Mouse (Mus musculus) CD8-positive naive resting alpha-beta T cell, adult 2 months (primary cell): ENCODE data around the gene Kif2a.
A peak's percentile ranks its signal among the peaks of the same experiment; 100 is the strongest.
"Not testable (repeated sequence)": the region's sequence is repeated elsewhere in the genome, so short reads cannot be mapped to it uniquely, and the experiment has no call there.

Experiments used
- DNase-seq, 2 experiments: peaks; one replicate each; pipeline ENCODE4 v3.0.0; 2022; ENCODE audit warnings: low read depth in 2 of 2, low spot score in 2 of 2

The Kif2a gene

GRCm38 (mm10) chr13:107022266-107023171, 593 bp upstream of the Kif2a start:
- peak; percentile 50 to 58 for DNase-seq

- no peak for DNase-seq
These were observed 2.5 kb downstream of the Kif2a start for GRCm38 (mm10) chr13:107019443-107019842.

- no peak for DNase-seq
These were observed 8.0 kb downstream of the Kif2a start for GRCm38 (mm10) chr13:107013926-107014325.

DNA sequence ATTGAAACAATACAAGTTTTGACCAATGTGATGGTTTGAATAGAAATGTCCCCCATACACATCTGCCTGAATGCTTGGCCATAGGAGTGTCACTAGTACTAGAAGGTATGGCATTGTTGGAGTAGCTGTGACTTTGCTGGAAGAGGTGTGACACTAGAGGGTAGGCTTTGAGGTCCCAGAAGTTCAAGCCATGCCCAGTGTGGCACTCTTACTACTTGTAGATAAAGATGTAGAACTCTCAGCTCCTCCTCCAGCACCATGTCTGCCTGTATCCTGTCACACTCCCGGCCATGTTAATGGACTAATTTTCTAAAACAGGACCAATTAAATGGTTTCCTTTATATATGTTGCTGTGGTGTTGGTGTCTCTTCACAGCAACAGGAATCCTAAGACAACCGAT, 10.3 kb downstream of the Kif2a start:
- no peak for DNase-seq

- no peak for DNase-seq
These were observed 13.8 kb downstream of the Kif2a start for GRCm38 (mm10) chr13:107008174-107008573.

- no peak for DNase-seq
These were observed 18.7 kb downstream of the Kif2a start for GRCm38 (mm10) chr13:107003211-107003610.

DNA sequence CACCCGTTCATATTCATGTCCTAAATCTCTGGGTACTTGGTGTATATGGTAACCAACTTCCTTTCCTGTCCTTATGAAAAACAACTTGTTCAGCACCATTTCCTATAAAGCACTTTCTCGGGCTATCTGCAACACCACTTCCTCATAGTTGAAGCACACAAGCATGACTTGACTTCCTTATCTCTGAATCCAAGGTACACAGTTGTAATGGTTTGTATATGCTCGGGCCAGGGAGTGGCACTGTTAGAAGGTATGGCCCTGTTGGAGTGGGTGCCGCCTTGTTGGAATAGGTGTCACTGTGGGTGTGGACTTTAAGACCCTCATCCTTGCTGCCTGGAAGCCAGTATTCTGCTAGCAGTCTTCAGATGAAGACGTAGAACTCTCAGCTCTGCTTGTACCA, 23.3 kb downstream of the Kif2a start:
- DNase-seq: peak; percentile 19 to 35

- DNase-seq: no peak
These were observed 23.9 kb downstream of the Kif2a start for GRCm38 (mm10) chr13:106998026-106998425.

DNA sequence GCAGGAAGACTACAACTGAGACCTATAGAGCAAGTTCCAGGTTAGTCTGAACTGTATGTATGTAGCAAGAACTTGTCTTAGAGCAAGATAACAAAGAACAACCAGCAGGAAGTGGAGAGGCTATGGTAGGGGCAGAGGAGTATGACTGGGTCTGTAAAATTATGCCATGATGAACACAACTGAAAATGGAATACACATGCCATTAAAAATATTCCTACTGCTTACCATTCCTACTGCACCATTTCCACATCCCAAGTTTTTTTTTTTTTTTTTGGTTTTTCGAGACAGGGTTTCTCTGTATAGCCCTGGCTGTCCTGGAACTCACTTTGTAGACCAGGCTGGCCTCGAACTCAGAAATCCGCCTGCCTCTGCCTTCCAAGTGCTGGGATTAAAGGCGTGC, 24.4 kb downstream of the Kif2a start:
- DNase-seq: not testable (repeated sequence)

- DNase-seq: no peak
These were observed 25.0 kb downstream of the Kif2a start for GRCm38 (mm10) chr13:106996891-106997290.

GRCm38 (mm10) chr13:106961496-106961895, 60.4 kb downstream of the Kif2a start:
- no peak for DNase-seq

GRCm38 (mm10) chr13:106960557-106960956, 61.4 kb downstream of the Kif2a start:
- DNase-seq: no peak

GRCm38 (mm10) chr13:106958286-106958685, 63.6 kb downstream of the Kif2a start:
- no peak for DNase-seq

DNA sequence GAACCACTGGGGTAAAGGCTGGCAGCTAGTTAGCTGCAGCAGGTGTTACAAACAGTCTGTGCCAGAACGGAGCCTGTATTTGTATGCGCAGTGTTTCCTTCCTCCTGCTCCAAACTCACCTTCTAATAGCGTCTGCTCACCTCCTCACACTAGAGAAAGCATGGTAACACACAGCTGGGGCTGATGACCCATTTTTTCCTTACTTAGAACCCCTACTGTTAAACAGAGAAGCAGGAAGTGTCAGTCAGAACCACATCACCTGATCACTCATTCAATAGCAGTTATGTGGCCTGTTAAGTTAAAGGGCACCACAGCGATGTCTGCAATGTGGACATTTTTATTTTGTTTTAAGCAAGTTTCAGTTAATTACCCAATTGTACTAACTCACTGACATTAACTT, 64.4 kb downstream of the Kif2a start:
- DNase-seq: no peak

GRCm38 (mm10) chr13:106954880-106955279, 67.0 kb downstream of the Kif2a start:
- no peak for DNase-seq

- DNase-seq: no peak
These were observed 74.3 kb downstream of the Kif2a start for GRCm38 (mm10) chr13:106947583-106947982.

DNA sequence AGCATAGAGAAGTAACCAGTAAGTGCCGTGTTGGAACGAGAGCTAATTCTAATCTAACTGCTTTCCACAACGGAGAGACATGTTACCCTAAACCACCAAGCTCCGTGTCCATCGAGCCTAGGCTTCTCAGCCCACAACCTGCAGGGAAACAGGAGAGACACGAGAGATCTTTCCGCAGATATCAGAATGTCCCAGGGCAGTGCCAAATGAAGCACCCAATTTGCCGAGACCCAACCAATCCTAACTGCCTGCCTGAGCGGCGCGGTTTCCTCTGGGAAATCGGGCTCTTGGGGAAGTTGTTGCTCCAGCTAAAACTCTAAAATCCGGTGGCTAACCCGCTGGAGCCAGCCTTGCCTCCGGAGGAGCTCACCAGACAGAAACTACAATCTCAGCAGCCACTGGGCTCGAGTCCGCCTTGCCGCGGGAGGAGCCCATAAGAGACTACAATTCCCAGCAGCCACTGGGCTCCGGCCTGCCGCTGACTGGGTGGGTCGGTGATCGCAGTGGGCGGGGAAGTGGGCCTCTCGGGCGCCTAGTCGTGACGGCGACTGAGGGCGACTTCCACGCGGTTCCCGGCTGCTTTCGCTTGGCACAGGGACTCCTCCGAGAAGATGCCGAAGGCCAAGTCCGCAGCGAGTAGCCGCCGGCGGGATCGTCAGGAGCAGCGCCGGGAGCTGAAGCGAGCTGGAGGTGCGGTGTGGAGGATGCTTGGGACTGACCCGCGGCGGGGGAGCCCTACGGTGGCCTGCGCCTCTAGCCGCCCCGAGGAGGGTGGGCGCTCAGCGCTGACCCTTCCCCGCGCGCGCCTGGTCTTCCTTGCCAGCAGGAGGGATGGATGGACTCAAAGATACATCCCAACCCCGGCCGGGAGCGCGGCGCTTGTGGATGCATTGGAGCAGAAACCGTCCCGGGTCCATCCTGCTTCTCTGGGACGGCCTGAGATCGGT, 75.1 kb downstream of the Kif2a start, which contains the start of gene Dimt1:
Gene Dimt1 (plus strand): TSS at position 534 of the 947 bp plus-strand sequence.
- DNase-seq: peak; percentile 92 to 93

DNA sequence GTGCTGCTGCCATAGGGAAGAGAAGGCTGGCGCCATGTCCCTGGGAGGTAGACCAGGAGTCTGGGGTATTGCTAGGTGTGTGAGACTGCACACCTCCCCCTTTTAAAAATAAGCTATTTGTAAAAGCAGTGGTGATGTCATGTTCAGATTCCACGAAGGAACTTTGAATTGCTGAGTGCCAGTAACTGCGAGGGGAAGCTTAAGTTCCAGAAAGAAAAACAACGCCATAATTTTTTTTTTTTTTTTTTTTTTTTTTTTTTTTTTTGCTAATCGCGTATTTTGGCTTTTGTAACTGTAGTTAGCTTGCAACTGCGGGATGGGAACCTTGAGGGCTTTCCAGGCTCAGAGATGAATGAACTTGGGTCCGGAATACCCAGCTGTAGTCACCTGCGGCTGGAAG, 76.4 kb downstream of the Kif2a start:
- DNase-seq: no peak

DNA sequence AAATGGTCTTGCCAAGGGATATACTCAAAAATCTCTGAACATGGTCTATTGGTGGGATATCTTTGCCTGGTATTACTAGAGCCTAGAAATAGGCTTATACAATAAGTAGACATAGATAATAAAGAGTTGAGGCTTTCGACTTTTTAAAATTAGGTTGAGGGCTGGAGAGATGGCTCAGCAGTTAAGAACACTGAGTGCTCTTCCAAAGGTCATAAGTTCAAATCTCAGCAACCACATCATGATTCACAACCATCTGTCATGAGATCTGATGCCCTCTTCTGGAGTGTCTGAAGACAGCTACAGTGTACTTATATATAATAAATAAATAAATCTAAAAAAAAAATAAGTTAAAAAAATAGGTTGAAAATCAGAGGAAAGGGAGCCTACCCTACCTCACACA, 79.2 kb downstream of the Kif2a start:
- no peak for DNase-seq

GRCm38 (mm10) chr13:106941211-106941976, 80.5 kb downstream of the Kif2a start:
- DNase-seq: no peak

GRCm38 (mm10) chr13:106937138-106937472, 84.8 kb downstream of the Kif2a start:
- no peak for DNase-seq
